Mouse (Mus musculus): ENCODE measurements around the gene Cfap97. TPM values are rescaled to one million over a fixed set of nuclear protein-coding genes. Genes with fewer than 3 reads are reported as not detected.

Cfap97 gene
- polyA plus RNA-seq, 1 experiment, result 3.0 TPM

DNA sequence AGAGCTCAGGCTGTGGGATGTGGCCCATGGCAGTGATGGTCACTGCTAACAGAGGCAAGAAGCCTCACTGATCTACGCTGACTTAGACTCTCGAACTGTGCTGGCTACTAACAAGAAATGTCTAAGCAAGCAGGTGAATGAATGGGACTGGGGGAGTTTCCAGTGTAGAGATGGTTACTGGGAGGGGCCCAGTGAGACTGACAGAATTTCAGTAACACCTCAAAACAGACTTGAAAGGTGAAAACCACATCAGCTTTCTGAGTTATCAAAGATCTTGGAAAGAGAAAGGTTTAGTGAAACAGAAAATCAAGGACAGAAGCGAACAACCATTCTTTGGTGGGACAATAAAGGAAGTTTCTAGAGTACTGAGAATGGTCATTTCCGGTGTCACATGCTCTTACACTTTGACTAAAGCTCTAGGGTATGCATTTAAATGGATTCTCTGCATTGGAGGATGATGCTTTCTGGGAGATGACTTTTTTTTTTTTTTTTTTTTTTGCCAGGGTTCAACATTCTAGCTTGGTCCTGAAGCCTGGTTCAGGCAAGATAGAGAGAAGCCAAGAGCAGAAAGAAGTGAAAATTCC lies 9.0 kb upstream of the Cfap97 start:
- no peak for DNase-seq (ENCODE audit: low read depth in 1 of 2, low spot score in 2 of 2)
- no peaks in the 10 kb centered on the region for H3K27me3 ChIP-seq (ENCODE audit: control insufficient read depth, insufficient read depth, low read length)
- TF ChIP-seq CTCF (IDR thresholded peaks at IDR 0.05; ENCODE audit: extremely low read depth, insufficient read depth, insufficient read length, insufficient replicate concordance) (no peak), POLR2A (IDR thresholded peaks at IDR 0.05; ENCODE audit: low read depth, low read length) (no peak)
- WGBS, result 82% methylated on average over 4 of the region's 4 CpGs
- 0 out of 2 replicates have a peak, but pooled peaks cover 4% of the 10 kb centered on the region for H3K4me1 ChIP-seq (ENCODE audit: control insufficient read depth, insufficient read depth, insufficient read length)
- H3K27ac ChIP-seq (ENCODE audit: insufficient read depth, low read length), result no peak overlapping the region
- no peaks in the 10 kb centered on the region for H3K36me3 ChIP-seq (ENCODE audit: control insufficient read depth, insufficient read depth, low read length)
- H3K4me3 ChIP-seq (ENCODE audit: extremely low read depth, insufficient read depth, insufficient read length), result no peak overlapping the region

DNA sequence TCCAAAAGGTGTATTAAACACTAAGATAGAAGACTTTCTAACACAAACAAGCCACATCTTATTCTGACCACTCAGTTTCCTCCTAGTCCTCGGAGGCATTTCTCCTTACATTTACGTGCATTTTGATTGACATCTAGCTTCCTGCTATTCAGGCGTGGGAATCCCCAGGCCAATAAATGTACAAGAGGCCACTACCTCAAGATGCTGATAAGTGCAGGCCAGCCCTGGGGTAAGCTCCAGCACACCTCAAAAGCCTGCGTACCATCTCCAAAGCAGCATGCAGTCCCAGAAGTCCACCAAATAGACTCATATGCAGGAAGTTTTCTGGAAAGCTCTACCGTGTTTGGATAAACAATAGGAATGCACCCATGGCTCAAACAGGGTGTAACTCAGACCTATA lies 8.1 kb upstream of the Cfap97 start:
- Histone ChIP-seq H3K27ac (ENCODE audit: insufficient read depth, low read length) (no peak overlapping the region), H3K36me3 (ENCODE audit: control insufficient read depth, insufficient read depth, low read length) (no peaks in the 10 kb centered on the region), H3K27me3 (ENCODE audit: control insufficient read depth, insufficient read depth, low read length) (no peaks in the 10 kb centered on the region), H3K4me3 (ENCODE audit: extremely low read depth, insufficient read depth, insufficient read length) (no peak overlapping the region), H3K4me1 (ENCODE audit: control insufficient read depth, insufficient read depth, insufficient read length) (peaks cover 4% of the 10 kb centered on the region; the same call in 1 of the 2 replicates)
- no peak for TF ChIP-seq CTCF (IDR thresholded peaks at IDR 0.05; ENCODE audit: extremely low read depth, insufficient read depth, insufficient read length, insufficient replicate concordance)
- TF ChIP-seq POLR2A (IDR thresholded peaks at IDR 0.05; ENCODE audit: low read depth, low read length), result no peak
- 65% methylated on average over 5 of the region's 5 CpGs for WGBS
- DNase-seq (ENCODE audit: low read depth in 1 of 2, low spot score in 2 of 2), result no peak

DNA sequence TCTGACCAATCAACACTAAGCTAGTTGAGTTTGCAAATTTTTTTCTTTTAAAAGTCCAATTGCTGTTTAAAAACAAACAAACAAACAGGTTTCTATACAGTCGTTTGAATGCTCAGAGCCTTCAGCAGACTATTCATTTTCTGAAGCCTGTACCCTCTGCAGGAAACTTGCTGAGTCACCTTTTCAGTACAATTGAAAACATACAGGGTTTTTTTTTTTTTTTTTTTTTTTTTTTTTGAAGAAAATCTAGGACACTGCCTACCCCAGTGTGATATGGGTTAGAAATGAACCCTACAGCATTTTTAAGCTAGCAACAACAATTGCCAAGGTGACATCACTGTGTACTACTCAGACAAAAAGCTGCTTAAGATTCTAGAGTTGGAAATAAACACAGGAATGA lies 7.6 kb upstream of the Cfap97 start:
- WGBS, result 13% methylated on average over 1 of the region's 1 CpGs
- Histone ChIP-seq H3K27ac (ENCODE audit: insufficient read depth, low read length) (no peak overlapping the region), H3K27me3 (ENCODE audit: control insufficient read depth, insufficient read depth, low read length) (no peaks in the 10 kb centered on the region), H3K4me1 (ENCODE audit: control insufficient read depth, insufficient read depth, insufficient read length) (peaks cover 4% of the 10 kb centered on the region; the same call in 1 of the 2 replicates), H3K36me3 (ENCODE audit: control insufficient read depth, insufficient read depth, low read length) (no peaks in the 10 kb centered on the region), H3K4me3 (ENCODE audit: extremely low read depth, insufficient read depth, insufficient read length) (no peak overlapping the region)
- TF ChIP-seq POLR2A (IDR thresholded peaks at IDR 0.05; ENCODE audit: low read depth, low read length), result no peak
- no peak for TF ChIP-seq CTCF (IDR thresholded peaks at IDR 0.05; ENCODE audit: extremely low read depth, insufficient read depth, insufficient read length, insufficient replicate concordance)
- DNase-seq (ENCODE audit: low read depth in 1 of 2, low spot score in 2 of 2), result no peak

DNA sequence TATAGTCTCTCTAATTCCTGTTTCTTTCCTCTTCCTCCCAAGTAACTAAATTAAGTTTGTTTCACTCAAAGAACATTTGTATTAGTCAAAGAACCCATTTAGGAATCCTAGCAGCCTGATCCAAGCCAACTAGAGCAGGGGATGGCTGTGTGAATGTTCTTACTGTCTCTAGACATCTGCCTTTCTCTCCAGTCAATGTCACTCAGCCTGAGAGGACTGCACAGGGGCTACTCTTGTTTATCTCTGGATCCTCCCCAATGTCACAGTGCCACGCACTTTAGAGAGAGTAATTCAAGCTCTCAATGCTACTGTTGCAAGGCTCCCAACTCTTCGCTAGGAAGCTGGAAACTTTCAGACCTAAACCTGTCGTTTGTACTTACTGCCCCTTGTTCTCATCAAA lies 5.4 kb upstream of the Cfap97 start:
- H3K4me1 ChIP-seq (ENCODE audit: control insufficient read depth, insufficient read depth, insufficient read length), result peaks cover 6% of the 10 kb centered on the region
- no peaks in the 10 kb centered on the region for H3K36me3 ChIP-seq (ENCODE audit: control insufficient read depth, insufficient read depth, low read length)
- TF ChIP-seq POLR2A (IDR thresholded peaks at IDR 0.05; ENCODE audit: low read depth, low read length) (no peak), CTCF (IDR thresholded peaks at IDR 0.05; ENCODE audit: extremely low read depth, insufficient read depth, insufficient read length, insufficient replicate concordance) (no peak)
- no peak for DNase-seq (ENCODE audit: low read depth in 1 of 2, low spot score in 2 of 2)
- WGBS, result 71% methylated on average over 3 of the region's 3 CpGs
- no peaks in the 10 kb centered on the region for H3K27me3 ChIP-seq (ENCODE audit: control insufficient read depth, insufficient read depth, low read length)
- H3K27ac ChIP-seq (ENCODE audit: insufficient read depth, low read length), result no peak overlapping the region
- no peak overlapping the region for H3K4me3 ChIP-seq (ENCODE audit: extremely low read depth, insufficient read depth, insufficient read length)

DNA sequence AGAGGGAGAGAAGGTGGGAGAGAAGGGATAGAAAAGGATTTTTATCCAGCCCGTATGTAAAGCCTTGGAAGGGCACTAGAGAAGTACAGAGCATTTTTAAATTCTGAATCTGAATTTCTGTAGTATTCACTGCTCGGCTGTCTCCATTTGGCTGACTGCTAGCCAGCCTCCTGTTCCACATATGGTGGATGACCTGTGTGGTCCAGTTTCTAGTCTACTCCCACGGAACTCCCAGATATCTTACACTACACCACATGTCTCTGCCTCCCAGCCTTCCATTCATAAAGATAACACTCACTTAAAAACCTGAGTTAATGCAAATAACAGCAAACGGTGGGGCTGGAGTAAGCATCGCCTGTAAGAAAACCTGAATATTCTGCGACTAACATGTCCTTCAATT lies 2.3 kb upstream of the Cfap97 start:
- Histone ChIP-seq H3K4me1 (ENCODE audit: control insufficient read depth, insufficient read depth, insufficient read length) (peaks cover 5% of the 10 kb centered on the region), H3K4me3 (ENCODE audit: extremely low read depth, insufficient read depth, insufficient read length) (no peak overlapping the region), H3K27ac (ENCODE audit: insufficient read depth, low read length) (no peak overlapping the region)

DNA sequence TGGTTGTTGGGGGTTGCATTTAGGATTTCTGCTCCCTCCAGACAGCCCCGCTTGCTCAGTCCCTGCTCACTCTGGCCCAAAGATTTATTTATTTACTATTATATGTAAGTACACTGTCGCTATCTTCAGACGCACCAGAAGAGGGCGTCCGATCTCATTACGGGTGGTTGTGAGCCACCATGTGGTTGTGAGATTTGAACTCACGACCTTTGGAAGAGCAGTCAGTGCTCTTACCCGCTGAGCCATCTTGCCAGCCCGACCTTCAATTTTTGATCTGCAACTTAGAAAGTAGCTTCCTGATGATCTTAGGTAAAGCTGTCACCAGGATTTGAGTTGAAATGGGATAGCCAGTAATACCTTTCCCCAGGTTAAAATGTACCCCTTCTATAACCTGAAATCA lies 1.8 kb upstream of the Cfap97 start:
- H3K4me3 ChIP-seq (ENCODE audit: extremely low read depth, insufficient read depth, insufficient read length), result no peak overlapping the region
- WGBS, result 85% methylated on average over 9 of the region's 9 CpGs

More for the DNA sequence above, 2.3 kb upstream of the Cfap97 start:
- TF ChIP-seq POLR2A (IDR thresholded peaks at IDR 0.05; ENCODE audit: low read depth, low read length) (no peak), CTCF (IDR thresholded peaks at IDR 0.05; ENCODE audit: extremely low read depth, insufficient read depth, insufficient read length, insufficient replicate concordance) (no peak)
- DNase-seq (ENCODE audit: low read depth in 1 of 2, low spot score in 2 of 2), result no peak
- WGBS, result 91% methylated on average over 6 of the region's 6 CpGs
- no peaks in the 10 kb centered on the region for H3K36me3 ChIP-seq (ENCODE audit: control insufficient read depth, insufficient read depth, low read length)
- H3K27me3 ChIP-seq (ENCODE audit: control insufficient read depth, insufficient read depth, low read length), result no peaks in the 10 kb centered on the region

More for the DNA sequence above, 1.8 kb upstream of the Cfap97 start:
- TF ChIP-seq POLR2A (IDR thresholded peaks at IDR 0.05; ENCODE audit: low read depth, low read length) (no peak), CTCF (IDR thresholded peaks at IDR 0.05; ENCODE audit: extremely low read depth, insufficient read depth, insufficient read length, insufficient replicate concordance) (no peak)
- Histone ChIP-seq H3K4me1 (ENCODE audit: control insufficient read depth, insufficient read depth, insufficient read length) (peaks cover 5% of the 10 kb centered on the region), H3K27me3 (ENCODE audit: control insufficient read depth, insufficient read depth, low read length) (no peaks in the 10 kb centered on the region), H3K27ac (ENCODE audit: insufficient read depth, low read length) (no peak overlapping the region), H3K36me3 (ENCODE audit: control insufficient read depth, insufficient read depth, low read length) (no peaks in the 10 kb centered on the region)
- DNase-seq (ENCODE audit: low read depth in 1 of 2, low spot score in 2 of 2), result no peak

All from spleen, adult 2 months (tissue).